10 mouse cellular contexts compared by ENCODE assay signal in the genomic region with DNA sequence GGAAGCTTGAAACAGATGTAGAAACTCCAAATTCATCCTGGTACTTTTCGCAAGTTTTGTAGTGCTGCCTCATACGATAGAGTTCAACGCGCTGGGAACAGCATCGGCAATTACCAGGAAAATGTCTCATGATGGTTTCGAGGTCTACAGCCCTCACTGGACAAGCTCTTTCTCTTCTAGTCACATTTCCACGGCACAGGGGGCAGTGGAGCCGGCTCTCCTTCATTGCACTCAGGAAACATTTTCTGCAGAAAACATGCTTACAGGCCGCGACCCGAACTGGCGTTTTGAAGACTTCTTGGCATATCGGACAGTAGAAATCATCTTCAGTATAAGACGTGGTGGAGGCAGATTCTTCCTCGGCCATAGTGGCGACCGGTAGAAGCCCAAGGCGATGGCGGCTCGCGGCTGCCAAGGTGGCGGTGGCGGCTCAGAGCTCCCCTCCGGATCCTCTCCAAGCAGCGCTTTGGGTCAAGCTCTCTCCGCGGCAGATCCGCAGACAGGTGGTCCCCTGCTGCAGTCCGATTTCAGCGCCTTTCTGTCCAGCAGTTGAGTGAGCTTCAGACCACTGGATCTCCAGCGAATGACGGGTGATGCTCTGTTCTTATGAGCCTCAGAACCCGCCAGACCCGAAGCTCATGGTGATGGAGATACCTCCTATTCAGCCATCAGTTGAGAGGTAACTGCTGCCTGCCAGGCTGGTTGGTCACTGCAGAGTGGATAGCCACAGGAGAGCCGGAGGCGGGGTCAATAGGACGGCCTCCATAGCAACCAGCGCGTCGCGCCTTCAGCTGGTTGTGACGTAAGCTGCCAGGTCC. TPM values are rescaled to one million over a fixed set of nuclear protein-coding genes. Genes with fewer than 3 reads are reported as not detected.
A peak's percentile ranks its signal among the peaks of the same experiment; 100 is the strongest.
DNase-seq lines count a peak whose midpoint lies in the region; ATAC-seq and TF ChIP-seq lines count a peak whose summit lies in the region.
"Had no signal": no experiment of that assay in that cellular context is flagged by ENCODE, and none has a peak within 500 bp of the region (broad histone marks: within the 10 kb centered on the region; RNA-seq: fewer than 3 reads in every experiment).

A gene (minus strand): TSS at position 713 of the 818 bp plus-strand sequence.

- peak within 1 kb of the TSS; percentile 55 for H3K4me3 ChIP-seq in layer of hippocampus, adult 2 months
- no peak within 1 kb of the TSS for H3K4me3 ChIP-seq in kidney, adult 2 months (ENCODE audit: insufficient read depth, low read depth, low read length)
- H3K4me3 ChIP-seq in liver, embryonic 14.5 days (ENCODE audit: insufficient read depth in 1 of 2, low read depth in 2 of 2, low read length in 2 of 2), result peak within 1 kb of the TSS; percentile 8 to 18; a peak in 2 of 4 replicates

- peak in 1 of 2 experiments; percentile 6 for DNase-seq in layer of hippocampus, adult 2 months (ENCODE audit: low spot score in 2 of 2)
- DNase-seq in layer of hippocampus, adult 9-10 months (ENCODE audit: low spot score), result no peak
- peak; percentile 50 for DNase-seq in cerebellum, adult 9-10 months
- peak; percentile 19 for DNase-seq in kidney, adult 2 months
- DNase-seq in liver, embryonic 14.5 days (ENCODE audit: low read depth in 3 of 3, low spot score in 3 of 3), result no peak
- no peak for DNase-seq in spleen, postnatal 14 days (ENCODE audit: low spot score in 2 of 2)

- no peaks in the 10 kb centered on the region for H3K4me1 ChIP-seq in kidney, adult 2 months (ENCODE audit: control insufficient read depth, insufficient read depth, low read length)
- H3K4me1 ChIP-seq in liver, embryonic 14.5 days (replicated peaks; ENCODE audit: control insufficient read depth in 2 of 2, insufficient read depth in 2 of 2, low read length in 1 of 2), result no peaks in the 10 kb centered on the region; a peak in 1 of 4 replicates

- no peaks in the 10 kb centered on the region for H3K36me3 ChIP-seq in kidney, adult 2 months (ENCODE audit: control insufficient read depth, insufficient read depth, low read length)
- no peaks in the 10 kb centered on the region for H3K36me3 ChIP-seq in liver, embryonic 14.5 days (replicated peaks; ENCODE audit: control insufficient read depth, insufficient read depth, low read depth)
- H3K36me3 ChIP-seq: G1E had no signal

- peak; percentile 87 for ATAC-seq in frontal cortex, adult (ENCODE audit: low TSS enrichment)
- no peak for ATAC-seq in liver, embryonic 14.5 days (ENCODE audit: insufficient read depth)
- ATAC-seq in neutrophil, adult 5-6 weeks (ENCODE audit: extremely low read depth, insufficient number of reproducible peaks, low FRiP score, poor library complexity, severe bottlenecking), result peak; percentile 76

- 0 out of 2 replicates have a peak within 1 kb of the TSS, but pooled peaks have one; percentile 23 for H3K27ac ChIP-seq in layer of hippocampus, adult 2 months
- H3K27ac ChIP-seq in kidney, adult 2 months (ENCODE audit: insufficient read depth, low read depth, low read length), result no peak within 1 kb of the TSS
- H3K27ac ChIP-seq in liver, embryonic 14.5 days, result no peak within 1 kb of the TSS

- H3K4me2 ChIP-seq in liver, embryonic 14.5 days (ENCODE audit: low read depth), result peak within 1 kb of the TSS; percentile 41

- no peaks in the 10 kb centered on the region for H3K9me3 ChIP-seq in liver, embryonic 14.5 days (ENCODE audit: control insufficient read depth, low read length)
- H3K9me3 ChIP-seq: G1E had no signal

- no peak for TF ChIP-seq EP300 in liver, embryonic 14.5 days (IDR thresholded peaks at IDR 0.05; ENCODE audit: low read depth)

- TF ChIP-seq CTCF in layer of hippocampus, adult 2 months (conservative IDR thresholded peaks at IDR 0.05), result no peak
- no peak for TF ChIP-seq CTCF in kidney, adult 2 months (conservative IDR thresholded peaks at IDR 0.05; ENCODE audit: insufficient read depth, insufficient read length, low read depth, low read length)
- no peak for TF ChIP-seq CTCF in liver, embryonic 14.5 days (IDR thresholded peaks at IDR 0.05; ENCODE audit: low read depth)

- 5% methylated on average over 42 of the region's 42 CpGs for WGBS in kidney, adult 2 months
- 17% methylated on average over 42 of the region's 42 CpGs for WGBS in liver, embryonic 14.5 days (ENCODE audit: insufficient replicate concordance)

- H3K9ac ChIP-seq in liver, embryonic 14.5 days (replicated peaks), result no peak within 1 kb of the TSS

- no peaks in the 10 kb centered on the region for H3K27me3 ChIP-seq in kidney, adult 2 months (replicated peaks; ENCODE audit: control insufficient read depth, insufficient read depth, low read length)
- peaks cover 3% of the 10 kb centered on the region; the same call in 1 of the 2 replicates for H3K27me3 ChIP-seq in liver, embryonic 14.5 days (ENCODE audit: control insufficient read depth, insufficient read depth, low read length)

- TF ChIP-seq POLR2A in kidney, adult 2 months (IDR thresholded peaks at IDR 0.05; ENCODE audit: low read depth, low read length), result no peak

RNA-seq across cellular contexts. Expression of the gene that starts here (rescaled TPM):
- 1 to 10 TPM in 1 of 2 experiments, under 1 TPM in 1; 0.82 to 1.0 TPM for total RNA-seq in layer of hippocampus, adult 2 months (2021)
- polyA plus RNA-seq in kidney, adult 2 months (2012; rRNA removed), result not detected in 2 replicates
- 0.10 and 0.15 TPM in 2 replicates for polyA plus RNA-seq in liver, embryonic 14.5 days (2012; rRNA removed)
- 0.19 and 0.23 TPM in 2 replicates for polyA plus RNA-seq in liver, embryonic 14.5 days (2014; fragmentation: Nextera tagmentation; extraction: Ambion mirVana)
- total RNA-seq in neutrophil, adult 5-6 weeks (2017), result 0.37 and 1.4 TPM in 2 replicates
- total RNA-seq: G1E had no signal
- polyA plus RNA-seq: G1E; large intestine, adult 2 months had no signal

Comparison
In these comparisons a context has a peak if more than half of its experiments do, and no peak if none do; other contexts are left out.
1. Peak in DNase-seq in kidney, adult 2 months; RNA of the gene not detected or under 1 TPM.